Mouse (Mus musculus): Measurements from ENCODE around the gene Zfhx3.

GRCm38 (mm10) chr8:108944312-108944711, 1001.9 kb downstream of the Zfhx3 start:
- TF ChIP-seq POLR2A (IDR thresholded peaks at IDR 0.05; ENCODE audit: extremely low read depth, insufficient read depth, low read length) = no peak
- TF ChIP-seq CTCF (IDR thresholded peaks at IDR 0.05; ENCODE audit: low read depth, low read length) = no peak
